Mouse (Mus musculus) cerebellum, adult 8-10 months (tissue): ENCODE data around the gene Arhgap35.
A peak's percentile ranks its signal among the peaks of the same experiment; 100 is the strongest.
"Not testable (repeated sequence)": the region's sequence is repeated elsewhere in the genome, so short reads cannot be mapped to it uniquely, and the experiment has no call there.

ENCODE experiments used
- DNase-seq: peaks from one replicate; pipeline ENCODE4 v3.0.0; 2022

Arhgap35 gene

GRCm38 (mm10) chr7:16614888-16615715 is at the start of gene Arhgap35:
Gene Arhgap35, minus strand, starts transcription at chr7:16614993.
- peak; percentile 99 for DNase-seq

GRCm38 (mm10) chr7:16644260-16644659 is 29.5 kb upstream of the Arhgap35 start:
- DNase-seq: no peak

- DNase-seq: not testable (repeated sequence)
Observed at GRCm38 (mm10) chr7:16643106-16643505, 28.3 kb upstream of the Arhgap35 start.

GRCm38 (mm10) chr7:16639028-16639427 is 24.2 kb upstream of the Arhgap35 start:
- no peak for DNase-seq

- DNase-seq: no peak
Observed at GRCm38 (mm10) chr7:16635116-16635515, 20.3 kb upstream of the Arhgap35 start.

GRCm38 (mm10) chr7:16633913-16634312 is 19.1 kb upstream of the Arhgap35 start:
- not testable (repeated sequence) for DNase-seq

GRCm38 (mm10) chr7:16631932-16632331 is 17.1 kb upstream of the Arhgap35 start:
- DNase-seq: no peak

GRCm38 (mm10) chr7:16631025-16631424 is 16.2 kb upstream of the Arhgap35 start:
- DNase-seq: no peak

- peak; percentile 58 for DNase-seq
Observed at GRCm38 (mm10) chr7:16629598-16630296, 15.0 kb upstream of the Arhgap35 start.

- peak; percentile 62 for DNase-seq
Observed at GRCm38 (mm10) chr7:16628096-16628771, 13.4 kb upstream of the Arhgap35 start.

- DNase-seq: no peak
Observed at GRCm38 (mm10) chr7:16623687-16624086, 8.9 kb upstream of the Arhgap35 start.

- no peak for DNase-seq
Observed at GRCm38 (mm10) chr7:16623131-16623530, 8.3 kb upstream of the Arhgap35 start.

GRCm38 (mm10) chr7:16621066-16621622 is 6.4 kb upstream of the Arhgap35 start:
- no peak for DNase-seq

- peak; percentile 64 for DNase-seq
Observed at GRCm38 (mm10) chr7:16618661-16619211, 3.9 kb upstream of the Arhgap35 start.

GRCm38 (mm10) chr7:16617045-16617444 is 2.3 kb upstream of the Arhgap35 start:
- peak; percentile 67 for DNase-seq

GRCm38 (mm10) chr7:16614171-16614887 is 464 bp downstream of the Arhgap35 start:
- DNase-seq: peak; percentile 71

- peak; percentile 48 for DNase-seq
Observed at GRCm38 (mm10) chr7:16613461-16614170, 1.2 kb downstream of the Arhgap35 start.

- no peak for DNase-seq
Observed at GRCm38 (mm10) chr7:16610345-16610744, 4.4 kb downstream of the Arhgap35 start.

GRCm38 (mm10) chr7:16608961-16609360 is 5.8 kb downstream of the Arhgap35 start:
- DNase-seq: no peak

- DNase-seq: no peak
Observed at GRCm38 (mm10) chr7:16608046-16608445, 6.7 kb downstream of the Arhgap35 start.

GRCm38 (mm10) chr7:16606808-16607207 is 8.0 kb downstream of the Arhgap35 start:
- not testable (repeated sequence) for DNase-seq
